Mouse (Mus musculus) thymus, postnatal 25 days (tissue): ENCODE measurements around the gene Rgs3.
A peak's percentile ranks its signal among the peaks of the same experiment; 100 is the strongest.

Source experiments
- DNase-seq: peaks from one replicate; pipeline ENCODE4 v3.0.0; 2022

The Rgs3 gene

DNA sequence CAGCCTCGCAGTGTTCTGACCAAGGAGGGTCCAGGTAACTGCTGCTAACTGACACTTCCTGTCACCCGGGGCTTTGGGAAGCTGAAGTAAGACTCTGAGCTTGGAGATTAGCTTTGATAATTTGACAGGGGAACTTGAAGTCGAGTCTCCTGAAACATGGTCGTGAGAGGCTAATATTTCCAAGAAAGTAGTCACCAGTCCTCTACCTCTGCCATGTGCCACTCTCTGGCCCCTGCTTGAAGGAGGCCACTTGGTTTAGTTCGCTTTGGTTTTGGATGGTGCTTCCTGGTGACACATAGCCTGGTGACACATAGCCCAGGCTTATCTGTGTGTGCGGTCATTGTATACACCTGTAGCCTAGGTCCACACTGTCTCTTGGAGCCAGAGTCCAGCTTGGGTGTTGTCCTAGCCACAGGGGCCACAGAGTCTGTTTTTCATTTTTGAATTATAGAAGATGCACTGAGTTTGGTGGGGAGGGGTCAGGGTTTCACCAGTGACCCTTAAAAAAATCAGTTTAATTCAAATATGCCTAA, at the start of gene Rgs3:
Gene Rgs3 (plus strand): TSS at position 51 of the 533 bp plus-strand sequence.
- no peak for DNase-seq

DNA sequence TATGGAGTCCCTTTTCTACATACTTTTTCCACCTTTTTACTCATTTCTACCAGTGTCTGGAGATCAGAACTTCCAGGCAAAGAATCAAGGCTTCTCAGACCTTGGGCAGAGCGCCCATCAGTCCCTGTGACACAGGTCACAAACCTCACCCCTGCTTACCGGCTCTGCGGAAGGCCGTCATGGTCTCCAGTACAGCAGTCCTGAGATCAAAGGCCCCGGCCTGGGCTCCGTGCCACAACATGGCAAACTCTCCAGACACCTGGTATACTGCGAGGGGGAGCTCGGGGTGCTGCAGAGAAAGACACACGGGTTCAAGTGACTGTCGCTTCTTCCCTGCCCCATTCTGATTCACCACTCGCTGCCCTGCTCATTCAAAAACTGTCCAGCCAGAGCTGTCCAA, 49.7 kb upstream of the Rgs3 start:
- DNase-seq = no peak

DNA sequence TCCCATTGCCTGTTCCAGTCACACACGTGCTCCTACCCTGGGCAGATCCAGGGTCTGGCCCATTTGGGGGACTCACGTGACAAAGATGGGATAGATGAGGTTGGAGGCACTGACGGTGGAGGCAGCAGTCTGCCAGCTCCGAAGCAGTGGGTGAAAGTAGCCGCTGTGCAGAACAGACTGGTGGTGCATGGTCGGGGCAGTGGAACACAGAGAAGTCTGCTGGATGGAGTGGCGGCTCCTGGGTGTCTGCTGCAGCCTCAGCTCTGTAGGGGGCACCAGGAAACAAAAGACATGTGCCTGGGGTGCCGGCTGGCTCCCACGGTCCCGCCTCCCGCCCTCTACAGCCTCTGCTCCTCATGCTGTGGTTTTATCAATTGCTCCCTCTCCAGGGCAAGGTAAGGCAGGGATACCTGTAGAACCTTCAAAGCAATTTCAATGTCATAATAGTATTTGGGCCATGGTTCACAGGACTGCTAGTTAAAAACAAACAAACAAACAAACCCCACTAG, 45.6 kb upstream of the Rgs3 start:
- DNase-seq = no peak

DNA sequence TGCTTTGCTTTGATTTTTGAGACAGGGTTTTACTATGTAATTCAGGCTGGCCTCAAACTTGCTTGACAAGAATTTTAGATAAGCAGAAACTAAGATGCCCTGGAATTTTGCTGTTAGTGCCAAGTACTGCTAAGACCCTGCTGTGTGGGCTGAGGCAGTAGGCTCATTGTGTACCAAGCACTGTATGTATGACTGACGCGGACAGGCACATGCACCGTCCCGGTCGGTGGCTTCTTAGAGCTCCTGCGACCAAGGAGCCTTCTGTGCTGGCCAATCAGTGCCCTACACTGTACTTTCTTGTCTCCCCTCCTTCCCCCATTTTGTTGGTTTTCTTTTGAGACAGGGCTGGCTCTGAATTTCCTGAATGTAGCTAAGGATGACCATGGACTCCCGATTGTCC, 44.7 kb upstream of the Rgs3 start:
- no peak for DNase-seq

DNA sequence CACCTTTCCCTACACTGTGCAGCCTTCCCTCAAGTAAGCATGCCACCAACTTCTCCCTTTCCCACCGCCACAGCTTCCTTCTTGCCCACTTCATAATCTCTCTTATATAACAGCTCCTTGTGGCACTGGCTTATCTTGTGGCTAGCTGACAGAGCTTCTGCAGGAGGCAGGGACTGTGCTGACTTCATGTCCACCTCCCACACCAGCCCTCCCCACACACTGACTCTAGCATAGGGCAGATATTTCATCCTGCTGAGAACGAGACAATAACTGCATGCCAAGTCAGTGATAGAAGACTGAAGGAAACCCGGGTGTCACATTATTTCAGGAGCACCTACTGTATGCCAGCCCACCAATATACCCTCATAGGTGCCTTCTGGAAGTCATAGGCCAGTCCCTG, 44.2 kb upstream of the Rgs3 start:
- DNase-seq = no peak

DNA sequence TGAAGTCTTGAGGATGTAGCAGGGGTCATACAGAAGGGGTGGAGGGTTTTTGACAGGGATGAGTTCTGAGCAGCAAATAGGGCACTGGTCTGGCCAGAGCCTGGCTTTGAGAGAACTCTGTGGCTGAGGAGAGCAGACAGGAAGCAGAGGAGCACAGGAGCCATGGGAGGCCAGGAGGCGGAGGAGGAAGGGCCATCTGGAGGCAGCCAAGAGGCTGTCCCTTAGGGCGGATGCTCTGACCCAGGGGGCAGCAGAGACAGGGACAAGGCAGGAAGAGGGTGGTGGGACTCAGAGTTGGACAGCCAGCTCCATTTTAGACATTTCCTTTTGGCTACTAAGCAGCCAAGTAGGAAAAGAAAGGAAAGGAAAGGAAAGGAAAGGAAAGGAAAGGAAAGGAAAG, 43.6 kb upstream of the Rgs3 start:
- DNase-seq = no peak

DNA sequence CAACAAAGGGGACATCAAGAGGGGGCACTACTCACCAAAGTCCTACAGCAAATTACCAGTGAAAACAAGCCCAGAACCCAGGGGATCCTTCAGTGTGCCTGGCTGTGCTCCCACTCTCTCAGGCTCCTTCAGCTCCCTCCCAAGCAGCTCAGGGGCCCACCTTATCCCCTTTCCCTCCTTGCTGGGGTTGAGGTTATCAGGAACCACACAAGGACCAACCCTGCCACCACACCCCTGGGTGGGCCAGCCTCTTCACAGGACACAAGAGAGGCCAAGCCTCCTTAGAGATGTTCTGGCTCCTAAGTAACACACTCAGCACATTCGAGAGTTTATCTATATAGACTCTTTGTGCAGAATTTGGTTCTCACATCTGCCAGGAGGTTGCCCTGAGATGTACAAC, 43.1 kb upstream of the Rgs3 start:
- DNase-seq = no peak

DNA sequence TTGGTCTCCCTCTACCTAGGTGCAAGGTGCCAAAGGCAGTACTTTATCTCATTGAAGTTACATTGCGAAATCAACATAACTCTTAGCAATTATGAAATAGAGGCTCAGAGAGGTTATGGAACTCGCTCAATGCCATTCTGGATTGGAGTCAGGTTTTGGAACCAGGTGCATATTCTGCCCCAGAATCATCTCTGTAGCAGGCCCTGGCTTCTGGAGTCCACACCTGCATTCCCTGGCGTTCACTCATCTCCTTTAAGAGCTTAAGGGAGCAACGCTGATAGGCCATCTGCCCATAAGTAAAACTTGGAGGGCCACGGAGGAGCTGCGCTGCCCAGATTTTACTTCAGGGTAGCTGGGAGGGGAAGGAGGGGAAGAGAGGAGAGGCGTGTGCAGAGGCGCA, 42.6 kb upstream of the Rgs3 start:
- no peak for DNase-seq

DNA sequence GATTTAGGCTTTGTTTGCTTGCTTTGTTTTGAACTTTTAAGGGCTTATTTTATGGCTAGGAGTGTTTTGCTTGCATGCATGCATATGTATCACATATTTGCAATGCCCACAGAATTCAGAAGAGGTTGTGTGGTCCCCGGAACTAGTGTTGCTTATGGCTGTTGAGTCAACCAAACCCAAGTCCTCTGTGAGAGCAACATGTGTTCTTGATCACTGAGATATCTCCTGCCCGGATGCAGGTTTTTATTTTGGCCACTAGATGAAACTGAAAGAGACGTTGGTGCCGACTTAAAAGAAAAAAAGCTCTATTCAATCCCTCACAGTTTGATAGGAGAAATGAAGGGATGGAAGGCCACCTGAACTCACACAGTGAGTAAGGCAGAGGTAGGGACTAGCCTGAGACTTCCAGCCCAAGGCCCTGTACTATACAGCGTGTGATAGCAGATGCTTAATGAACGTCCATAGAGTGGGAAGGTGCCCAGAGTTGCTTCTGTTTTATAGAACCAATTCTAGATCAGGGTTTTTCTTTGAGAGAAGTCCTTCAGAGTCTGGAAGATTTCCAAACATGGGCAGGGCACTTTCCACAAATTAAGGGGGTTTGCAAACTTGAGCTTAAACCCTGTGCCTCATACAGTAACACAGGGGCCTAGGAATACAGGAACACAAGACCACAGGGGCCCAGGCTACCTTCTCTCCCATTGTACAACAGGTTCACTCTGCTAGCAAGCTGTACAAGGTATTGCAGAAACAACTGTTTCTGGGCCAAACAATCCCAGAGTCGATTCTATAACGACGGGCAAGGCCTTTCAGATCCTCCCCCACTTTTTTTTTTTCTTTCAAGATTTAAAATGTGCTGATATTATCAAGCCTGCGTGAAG, 41.9 kb upstream of the Rgs3 start:
- DNase-seq = no peak

DNA sequence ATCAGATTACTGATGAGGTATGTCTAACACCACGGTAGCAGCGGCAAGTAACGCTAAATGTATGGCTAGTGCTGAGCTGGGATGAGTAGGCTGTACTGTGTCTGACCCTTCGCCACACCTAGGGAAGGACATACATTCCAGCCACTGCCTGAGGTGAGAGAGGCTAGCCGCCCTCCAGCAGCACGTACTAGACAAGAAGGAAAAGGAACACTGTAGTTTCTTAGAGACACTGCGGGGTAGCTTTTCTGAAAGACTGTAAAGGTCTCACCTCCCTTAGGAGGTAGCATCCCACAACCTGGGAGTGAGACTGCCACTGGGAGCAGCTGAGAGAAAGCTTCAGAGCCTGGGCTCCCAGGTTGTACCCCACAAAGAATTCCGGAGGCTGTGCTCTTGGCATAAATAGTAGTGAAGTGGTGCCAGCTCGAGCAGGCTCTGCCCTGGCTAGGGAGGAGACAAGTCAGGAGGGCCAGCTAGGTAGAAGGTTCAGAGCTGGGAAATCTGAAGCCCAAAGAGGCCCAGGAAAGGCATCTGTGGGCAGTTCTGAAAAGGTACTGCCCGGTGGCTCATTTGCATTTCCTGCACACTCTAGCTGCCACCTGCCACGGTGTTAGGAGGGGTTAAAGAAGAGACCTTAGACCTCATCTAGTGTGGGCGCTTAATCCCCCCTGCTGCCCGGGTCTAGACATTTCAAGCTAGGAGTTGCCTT, 41.1 kb upstream of the Rgs3 start:
- peak; percentile 31 for DNase-seq

DNA sequence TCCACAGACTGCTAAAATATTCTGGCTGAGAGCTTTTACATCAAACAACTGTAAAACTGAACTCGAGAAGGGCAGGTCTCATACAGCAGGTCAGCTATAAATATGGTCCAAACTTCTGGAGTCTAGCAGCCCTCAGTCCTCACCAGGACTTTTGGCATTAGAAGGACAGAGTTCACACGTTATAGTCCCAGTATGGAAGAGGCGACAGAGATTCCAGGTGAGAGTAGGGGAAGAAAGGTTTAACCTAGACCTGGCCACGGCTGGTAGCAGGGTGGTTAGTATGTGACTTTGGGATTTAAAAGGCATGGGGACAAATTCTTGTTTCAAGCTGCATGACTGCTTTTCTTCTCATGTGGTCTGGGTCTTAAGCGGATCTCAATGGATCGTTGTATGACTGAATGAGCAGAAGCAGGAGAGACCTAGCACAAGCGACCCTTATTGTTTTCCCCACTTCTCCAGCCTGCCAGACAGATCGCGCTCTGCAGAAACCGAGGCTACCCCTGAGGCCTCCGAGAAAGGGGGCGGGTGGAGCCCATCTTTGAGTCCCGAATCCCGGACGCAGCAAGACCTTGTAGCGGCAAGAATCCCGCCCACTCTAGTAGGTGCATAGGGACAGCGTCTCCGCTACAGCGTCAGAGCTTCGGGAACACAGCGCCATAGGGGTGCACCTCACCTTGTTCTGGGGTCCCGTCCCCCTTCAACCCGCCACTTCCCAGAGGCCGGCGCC, 40.4 kb upstream of the Rgs3 start:
- DNase-seq = no peak

DNA sequence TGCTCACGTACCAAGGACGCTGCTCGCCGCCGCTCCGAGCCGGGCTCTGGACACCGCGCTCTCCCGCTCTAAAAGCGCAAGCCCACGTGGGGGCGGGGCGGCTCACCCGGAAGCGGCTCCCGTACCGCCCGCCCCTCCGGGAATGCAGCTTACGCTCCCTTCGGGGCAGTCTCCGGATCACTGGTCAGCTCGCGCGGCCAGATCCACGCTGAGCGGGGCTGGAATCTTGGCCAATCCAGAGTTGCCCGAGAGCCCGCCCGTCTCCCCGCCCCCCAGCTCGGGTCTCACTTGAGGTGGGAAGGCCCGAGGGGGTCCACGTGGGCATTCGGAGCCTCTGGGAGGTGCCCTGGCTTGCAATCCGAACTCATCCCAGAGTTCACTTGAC, 39.8 kb upstream of the Rgs3 start, which contains the start of gene Alad:
Gene Alad (minus strand): TSS at position 70 of the 385 bp plus-strand sequence.
- DNase-seq = peak; percentile 79

DNA sequence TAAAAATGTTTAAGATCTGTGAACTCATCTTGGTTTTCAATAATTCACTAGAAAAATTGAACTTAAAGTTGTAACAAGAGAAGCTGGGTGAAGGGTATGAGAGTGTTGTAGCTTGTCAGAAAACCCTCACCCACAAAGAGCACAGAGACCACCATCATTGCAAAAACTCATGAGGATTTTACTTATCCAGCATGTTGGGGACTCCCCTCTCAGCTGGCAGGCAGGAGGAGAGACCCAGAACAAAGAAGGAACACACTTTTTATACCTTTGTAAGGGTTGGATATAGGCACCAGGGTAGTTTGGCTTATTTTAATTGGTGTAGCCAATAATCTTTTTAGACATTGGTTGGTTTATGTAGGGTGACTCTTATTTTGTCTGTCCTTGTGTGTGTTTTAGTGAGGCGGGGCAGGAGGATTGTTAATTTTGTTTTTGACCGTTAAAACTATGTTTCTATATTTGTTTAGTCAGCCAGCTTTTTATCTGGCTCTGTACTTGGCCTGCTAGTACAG, 38.7 kb upstream of the Rgs3 start:
- DNase-seq = no peak

DNA sequence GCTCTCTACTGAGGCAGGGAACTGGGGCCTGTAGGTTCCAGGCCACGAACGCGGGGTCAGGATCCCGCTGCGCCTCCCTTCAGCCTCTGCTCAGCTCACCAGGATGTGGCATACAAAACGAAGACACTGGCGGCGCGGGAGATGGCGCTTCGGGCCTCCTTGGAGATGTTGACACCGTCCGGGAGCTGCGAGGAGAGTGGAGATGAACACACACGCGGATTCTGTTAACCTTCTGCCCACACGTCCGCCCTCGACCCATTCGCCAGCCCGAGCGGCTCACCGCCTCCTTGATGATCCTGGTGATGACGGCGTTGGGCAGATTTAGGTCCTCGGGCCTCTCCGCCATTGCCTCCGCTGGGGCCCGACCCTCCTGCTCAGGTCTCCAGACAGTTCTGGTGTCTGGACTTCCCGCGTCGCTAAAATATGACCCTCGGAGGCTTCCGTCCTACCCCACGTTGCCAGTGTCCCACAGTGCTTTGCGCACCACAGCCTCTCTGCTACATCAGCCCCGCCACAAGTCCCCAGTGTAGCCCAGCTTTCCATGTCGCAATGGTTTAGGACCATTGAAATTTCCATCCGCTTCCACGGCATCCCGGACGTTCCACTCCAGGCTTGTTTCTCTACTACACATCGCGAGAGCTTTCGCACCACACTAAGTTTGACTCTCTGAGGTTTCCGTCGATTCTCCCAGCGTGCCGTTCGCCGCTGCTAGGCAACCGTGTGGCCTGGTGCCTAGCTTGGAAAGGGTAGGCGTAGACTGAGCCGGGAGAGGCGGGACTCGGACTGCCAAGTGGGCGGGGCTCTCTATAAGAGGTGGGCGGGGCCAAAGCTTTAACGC, 34.8 kb upstream of the Rgs3 start, which contains the start of the genes Pole3 and 4933430I17Rik:
Gene Pole3 (minus strand): TSS at position 418 of the 838 bp plus-strand sequence.
Gene 4933430I17Rik (plus strand): TSS at position 719 of the 838 bp plus-strand sequence.
- peak; percentile 93 for DNase-seq

DNA sequence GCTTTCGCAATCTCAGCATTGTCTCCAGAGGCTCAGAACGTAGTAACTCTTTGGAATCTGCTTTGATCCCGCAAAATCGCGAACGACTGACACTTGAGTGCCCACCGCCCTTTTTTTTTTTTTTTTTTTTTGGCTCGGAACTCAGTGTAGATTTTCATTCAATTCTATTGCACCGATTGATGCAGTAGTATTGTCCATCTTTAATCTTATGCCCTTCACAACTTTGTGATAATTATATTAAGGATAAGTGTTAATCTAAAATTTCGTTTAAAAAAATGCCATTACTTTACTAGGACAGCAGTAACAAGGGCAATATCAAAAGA, 34.2 kb upstream of the Rgs3 start:
- no peak for DNase-seq

DNA sequence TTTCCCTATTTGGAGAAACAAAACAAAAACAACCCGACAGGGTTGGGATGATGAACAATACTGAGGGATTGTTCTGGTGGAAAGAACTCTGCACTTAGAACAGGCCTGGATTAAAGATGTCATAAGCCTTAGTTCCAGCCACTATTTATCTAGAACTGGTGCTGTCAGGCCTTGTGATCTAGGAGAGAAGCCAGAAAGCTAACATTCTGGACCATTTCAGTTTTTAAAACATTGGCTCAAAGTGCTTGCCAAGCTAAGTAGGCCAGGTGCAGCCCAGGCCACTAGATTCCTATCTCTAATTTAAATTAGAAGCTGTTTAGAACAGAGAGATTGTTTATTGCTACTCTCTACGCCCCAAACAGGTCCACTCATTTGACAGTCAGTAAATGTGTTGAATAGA, 33.4 kb upstream of the Rgs3 start:
- no peak for DNase-seq

DNA sequence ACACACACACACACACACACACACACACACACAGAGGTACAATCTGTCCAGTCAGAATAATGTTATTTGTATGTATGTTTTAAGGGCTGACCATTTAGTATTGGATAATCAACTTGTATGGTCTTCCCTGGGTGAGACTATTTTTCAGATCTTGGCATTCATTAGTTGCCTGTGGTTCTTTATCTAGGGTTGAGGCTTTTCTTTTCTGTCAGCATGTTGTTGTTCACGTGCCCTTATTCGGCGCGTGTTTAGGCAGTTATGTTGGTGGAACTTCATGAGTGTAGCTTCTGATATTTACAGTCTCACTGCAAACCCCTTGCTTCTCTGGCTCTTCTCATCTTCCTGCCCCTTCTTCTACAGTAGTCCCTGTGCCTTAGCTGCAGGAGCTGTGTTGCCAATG, 32.0 kb upstream of the Rgs3 start:
- DNase-seq = no peak

DNA sequence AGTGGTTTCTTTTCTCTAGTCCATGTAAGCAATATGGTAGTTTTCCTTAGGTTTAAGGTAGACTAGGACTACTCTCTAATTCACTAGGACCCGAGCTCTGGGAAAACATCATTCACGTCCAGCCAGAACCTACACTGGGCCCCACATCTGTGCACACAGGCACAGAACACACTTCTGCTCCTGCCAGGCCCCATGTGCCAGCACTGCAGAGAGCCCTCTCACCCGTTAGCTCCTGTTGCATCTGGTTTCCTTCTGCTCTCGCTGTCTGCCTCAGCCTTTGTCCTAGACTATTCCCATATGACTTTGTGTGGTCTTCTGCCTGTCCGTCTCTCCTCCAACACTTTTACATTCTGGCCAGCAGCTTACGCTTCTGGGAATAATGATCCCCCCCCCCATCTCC, 25.9 kb upstream of the Rgs3 start:
- DNase-seq = no peak

DNA sequence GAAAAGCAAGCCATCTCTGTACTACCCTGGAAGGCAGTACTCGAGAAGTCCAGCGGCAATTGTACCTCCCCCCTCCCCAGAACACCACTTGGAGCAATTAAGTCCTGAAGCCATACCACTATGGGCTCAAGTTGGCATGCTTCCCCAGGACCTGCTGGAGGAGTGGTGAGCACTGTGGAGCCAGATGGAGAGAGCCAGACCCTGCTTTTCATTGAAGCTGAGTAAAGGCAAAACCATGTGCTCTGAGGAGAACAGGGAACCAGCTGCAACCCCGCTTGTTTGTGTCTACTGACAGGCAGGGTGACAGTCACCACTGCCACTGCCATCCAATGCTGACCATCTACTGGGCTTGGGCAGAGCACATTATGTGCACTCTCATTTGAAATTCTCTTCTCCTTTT, 17.8 kb upstream of the Rgs3 start:
- no peak for DNase-seq

DNA sequence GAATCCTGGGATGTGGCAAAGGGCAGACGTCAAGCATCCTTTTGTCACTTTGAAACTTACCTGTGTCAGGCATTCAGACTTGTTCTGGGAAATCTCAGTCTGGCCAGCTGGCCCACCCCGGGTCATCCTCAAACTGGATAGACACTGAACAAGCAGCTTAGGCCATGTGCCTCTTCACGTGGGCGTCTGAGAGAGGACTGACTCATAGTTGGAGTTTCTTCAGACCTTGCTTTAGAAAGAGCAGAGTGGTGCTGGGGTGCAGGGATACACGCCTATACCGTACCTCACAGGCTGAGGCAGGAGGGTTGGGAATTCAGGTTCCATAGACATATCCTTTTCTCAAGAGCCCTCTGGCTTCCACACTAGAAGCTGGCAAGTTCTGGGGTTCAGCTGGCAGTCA, 15.9 kb upstream of the Rgs3 start:
- DNase-seq = no peak

DNA sequence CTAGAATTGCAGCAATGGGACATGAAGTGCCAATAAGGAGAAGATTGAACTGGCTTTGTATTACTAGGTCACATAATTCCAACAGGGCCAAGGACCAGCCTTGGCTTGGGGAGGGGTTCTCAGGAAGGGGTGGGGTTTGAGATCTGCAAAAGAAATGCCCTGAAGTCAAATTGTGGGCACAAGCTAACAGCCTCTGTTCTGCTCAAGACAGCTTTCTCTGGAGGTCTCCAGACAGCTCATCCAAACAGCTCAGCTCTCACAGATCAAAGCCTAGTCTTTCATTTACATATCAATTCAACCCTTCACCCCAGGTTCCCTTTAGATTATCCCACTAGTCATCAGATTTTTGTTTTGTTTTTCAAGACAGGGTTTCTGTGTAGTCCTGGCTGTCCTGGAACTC, 14.8 kb upstream of the Rgs3 start:
- DNase-seq = no peak

DNA sequence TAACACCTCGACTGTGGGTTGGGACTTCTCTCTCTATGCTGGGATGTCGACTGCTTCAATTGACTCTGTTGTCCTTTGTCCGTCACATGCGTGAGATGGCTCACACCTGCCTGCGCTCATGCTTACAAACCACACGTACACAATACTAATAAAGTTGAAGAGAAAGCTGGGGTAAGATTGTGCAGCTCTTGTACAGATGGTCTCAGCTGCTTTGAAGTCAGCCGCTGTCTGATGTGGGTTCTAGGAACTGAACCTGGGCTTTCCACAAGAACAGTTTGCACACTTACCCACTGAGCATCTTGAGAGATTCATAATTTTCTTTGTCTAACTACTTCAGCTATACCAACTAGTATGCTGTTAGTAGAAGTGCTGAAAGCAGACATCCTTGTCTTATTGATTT, 7.7 kb upstream of the Rgs3 start:
- peak; percentile 57 for DNase-seq
